ENCODE assay signal across 18 mouse cellular contexts in genomic region chr2:7013126-7013525, GRCm38 (mm10).
DNase-seq lines count a peak whose midpoint lies in the region; ATAC-seq and TF ChIP-seq lines count a peak whose summit lies in the region.
"Had no signal": no experiment of that assay in that cellular context is flagged by ENCODE, and none has a peak within 500 bp of the region (broad histone marks: within the 10 kb centered on the region; RNA-seq: fewer than 3 reads in every experiment).

No protein-coding gene starts in this region.

- no peak for ATAC-seq in hindbrain, embryonic 12.5 days (ENCODE audit: low FRiP score)
- ATAC-seq: activated CD4-positive, CD25-positive, alpha-beta regulatory T cell, adult 4 months; CD4-positive, CD25-positive, alpha-beta regulatory T cell, adult 4 months; forebrain, embryonic 13.5 days had no signal

- no peak overlapping the region for H3K4me3 ChIP-seq in left cerebral cortex, adult 2 months
- H3K4me3 ChIP-seq in myocyte, result no peak overlapping the region
- no peak overlapping the region for H3K4me3 ChIP-seq in hindbrain, embryonic 12.5 days
- H3K4me3 ChIP-seq: embryonic facial prominence, embryonic 15.5 days; forebrain, embryonic 13.5 days; layer of hippocampus, adult 2 months; limb, embryonic 15.5 days; neural tube, embryonic 12.5 days had no signal

- H3K36me3 ChIP-seq in myocyte (ENCODE audit: control insufficient read depth, insufficient read depth), result no peaks in the 10 kb centered on the region
- no peaks in the 10 kb centered on the region for H3K36me3 ChIP-seq in hindbrain, embryonic 12.5 days
- H3K36me3 ChIP-seq: embryonic facial prominence, embryonic 15.5 days; limb, embryonic 15.5 days; neural tube, embryonic 12.5 days had no signal

- WGBS in hindbrain, embryonic 12.5 days, result 79% methylated on average over 5 of the region's 5 CpGs

- peak overlapping the region; percentile 28 for H3K27ac ChIP-seq in left cerebral cortex, adult 2 months
- H3K27ac ChIP-seq in hindbrain, embryonic 12.5 days, result no peak overlapping the region
- H3K27ac ChIP-seq: embryonic facial prominence, embryonic 15.5 days; forebrain, embryonic 13.5 days; layer of hippocampus, adult 2 months; limb, embryonic 15.5 days; neural tube, embryonic 12.5 days had no signal

- no peak for TF ChIP-seq POLR2A in myocyte (IDR thresholded peaks at IDR 0.05; ENCODE audit: insufficient read length, low read depth)

- DNase-seq in left cerebral cortex, adult 2 months (ENCODE audit: extremely low spot score in 1 of 2, low spot score in 2 of 2), result no peak
- no peak for DNase-seq in left cerebral cortex, postnatal 14 days (ENCODE audit: low spot score in 2 of 2)
- DNase-seq in NIH3T3 (ENCODE audit: low read depth), result peak; percentile 49
- DNase-seq in gastrocnemius, postnatal 14 days, result peak; percentile 39
- no peak for DNase-seq in layer of hippocampus, adult 9-11 months
- DNase-seq: cerebellum, adult 11-12 months; lung, adult 2 months; right cerebral cortex, postnatal 4 days; thymus, adult 18-20 months had no signal

- TF ChIP-seq CTCF in left cerebral cortex, adult 2 months (IDR thresholded peaks at IDR 0.05), result no peak

- H3K4me1 ChIP-seq in hindbrain, embryonic 12.5 days, result no peaks in the 10 kb centered on the region
- H3K4me1 ChIP-seq: embryonic facial prominence, embryonic 15.5 days; forebrain, embryonic 13.5 days; limb, embryonic 15.5 days; neural tube, embryonic 12.5 days had no signal

- no peaks in the 10 kb centered on the region for H3K27me3 ChIP-seq in myocyte (ENCODE audit: control insufficient read depth, insufficient read depth, insufficient read length)
- H3K27me3 ChIP-seq in hindbrain, embryonic 12.5 days, result no peaks in the 10 kb centered on the region
- H3K27me3 ChIP-seq: embryonic facial prominence, embryonic 15.5 days; forebrain, embryonic 13.5 days; limb, embryonic 15.5 days; neural tube, embryonic 12.5 days had no signal

- H3K9ac ChIP-seq in hindbrain, embryonic 12.5 days, result no peak overlapping the region
- H3K9ac ChIP-seq: embryonic facial prominence, embryonic 15.5 days; forebrain, embryonic 13.5 days; limb, embryonic 15.5 days; neural tube, embryonic 12.5 days had no signal

- H3K79me2 ChIP-seq in myocyte (ENCODE audit: control insufficient read depth, insufficient read depth), result no peaks in the 10 kb centered on the region

- H3K9me3 ChIP-seq in hindbrain, embryonic 12.5 days (replicated peaks), result no peaks in the 10 kb centered on the region
- H3K9me3 ChIP-seq: embryonic facial prominence, embryonic 15.5 days; forebrain, embryonic 13.5 days; limb, embryonic 15.5 days; neural tube, embryonic 12.5 days had no signal

- peak overlapping the region; percentile 57 for H3K4me2 ChIP-seq in myocyte (ENCODE audit: low read depth)
- no peak overlapping the region for H3K4me2 ChIP-seq in hindbrain, embryonic 12.5 days (replicated peaks)
- H3K4me2 ChIP-seq: embryonic facial prominence, embryonic 15.5 days; forebrain, embryonic 13.5 days; limb, embryonic 15.5 days; neural tube, embryonic 12.5 days had no signal

- intact Hi-C loops in left cerebral cortex, adult 2 months (cut with DNase I), result no loop called here
- intact Hi-C loops in left cerebral cortex, postnatal 14 days (cut with DNase I), result no loop called here
- intact Hi-C loops in gastrocnemius, postnatal 14 days (cut with DNase I; ENCODE audit: low total_unique reads), result no loop called here

- no peak overlapping the region for H3ac ChIP-seq in myocyte (ENCODE audit: control insufficient read depth, insufficient read length)

TF ChIP-seq in myocyte, 11 proteins besides CTCF, POLR2A, EP300 and RAD21:
- no peak for TF ChIP-seq CEBPB (IDR thresholded peaks at IDR 0.05; ENCODE audit: insufficient read depth, poor library complexity, severe bottlenecking)
- no peak for TF ChIP-seq POLR2AphosphoS2 (IDR thresholded peaks at IDR 0.05; ENCODE audit: insufficient read length, low read depth)
- no peak for TF ChIP-seq REST (IDR thresholded peaks at IDR 0.05; ENCODE audit: insufficient read depth, insufficient read length)
- no peak for TF ChIP-seq E2F4 (IDR thresholded peaks at IDR 0.05; ENCODE audit: insufficient read depth)
- no peak for TF ChIP-seq TCF3 (IDR thresholded peaks at IDR 0.05; ENCODE audit: insufficient read length, low read depth)
- no peak for TF ChIP-seq MYOG (IDR thresholded peaks at IDR 0.05; ENCODE audit: control insufficient read depth in 1 of 3, insufficient read depth in 1 of 3, insufficient read length in 2 of 3, low read depth in 2 of 3)
- no peak for TF ChIP-seq TCF12 (IDR thresholded peaks at IDR 0.05; ENCODE audit: insufficient read depth, poor library complexity, severe bottlenecking)
- no peak for TF ChIP-seq MAX (IDR thresholded peaks at IDR 0.05; ENCODE audit: low read depth)
- TF ChIP-seq SRF (IDR thresholded peaks at IDR 0.05; ENCODE audit: control insufficient read depth, insufficient read length, low read depth), result no peak
- no peak for TF ChIP-seq MYOD1 (IDR thresholded peaks at IDR 0.05; ENCODE audit: control insufficient read depth in 1 of 3, insufficient read length in 2 of 3, low read depth in 2 of 3)
- no peak for TF ChIP-seq USF1 (IDR thresholded peaks at IDR 0.05; ENCODE audit: low read depth)

Comparison
In these comparisons a context has a peak if more than half of its experiments do, and no peak if none do; other contexts are left out.
1. DNase-seq: peak in NIH3T3 (single experiment) and gastrocnemius, postnatal 14 days (single experiment); none in left cerebral cortex, adult 2 months (0 of 2), left cerebral cortex, postnatal 14 days (0 of 2) and layer of hippocampus, adult 9-11 months (single experiment).